13 mouse cellular contexts compared by ENCODE assay signal in genomic region chr5:65795293-65795993, GRCm38 (mm10). TPM values are rescaled to one million over a fixed set of nuclear protein-coding genes. Genes with fewer than 3 reads are reported as not detected.
DNase-seq lines count a peak whose midpoint lies in the region; ATAC-seq and TF ChIP-seq lines count a peak whose summit lies in the region.
"Had no signal": no experiment of that assay in that cellular context is flagged by ENCODE, and none has a peak within 500 bp of the region (broad histone marks: within the 10 kb centered on the region; RNA-seq: fewer than 3 reads in every experiment).

No protein-coding gene starts in this region.

- no peak overlapping the region for H3K4me2 ChIP-seq in kidney, embryonic 16.5 days (replicated peaks; ENCODE audit: low read depth, low read length)
- H3K4me2 ChIP-seq: heart, embryonic 15.5 days; hindbrain, embryonic 15.5 days; kidney, embryonic 15.5 days had no signal

- peak overlapping the region; percentile 27 to 30 for H3K4me3 ChIP-seq in MEL (ENCODE audit: control insufficient read depth in 1 of 2, insufficient read depth in 1 of 2, low read depth in 2 of 2, low read length in 2 of 2)
- H3K4me3 ChIP-seq in kidney, embryonic 16.5 days (ENCODE audit: low read length) = no peak overlapping the region
- H3K4me3 ChIP-seq: heart, embryonic 15.5 days; hindbrain, embryonic 15.5 days; kidney, embryonic 15.5 days had no signal

- intact Hi-C loops in heart, postnatal 10 days (cut with DNase I) = no loop called here

- TF ChIP-seq POLR2A in MEL (IDR thresholded peaks at IDR 0.05; ENCODE audit: control insufficient read depth in 1 of 2, insufficient read depth in 1 of 2, low read depth in 1 of 2, low read length in 2 of 2, poor library complexity in 1 of 2) = no peak

- peak overlapping the region; percentile 69 for H3K9ac ChIP-seq in MEL (ENCODE audit: control insufficient read depth, low read depth, low read length, poor library complexity, severe bottlenecking)
- no peak overlapping the region for H3K9ac ChIP-seq in kidney, embryonic 16.5 days (replicated peaks; ENCODE audit: low read length)
- H3K9ac ChIP-seq: heart, embryonic 15.5 days; hindbrain, embryonic 15.5 days; kidney, embryonic 15.5 days had no signal

- H3K4me1 ChIP-seq in MEL (ENCODE audit: control insufficient read depth in 1 of 2, insufficient read depth in 2 of 2, low read length in 2 of 2) = peaks cover 3 to 14% of the 10 kb centered on the region in 2 experiments
- 0 out of 2 replicates have a peak, but pooled peaks cover 4% of the 10 kb centered on the region for H3K4me1 ChIP-seq in kidney, embryonic 16.5 days (ENCODE audit: insufficient read depth, low read length)
- H3K4me1 ChIP-seq: heart, embryonic 15.5 days; hindbrain, embryonic 15.5 days had no signal

- no peak for TF ChIP-seq CTCF in MEL (IDR thresholded peaks at IDR 0.05 in 2 of 3, conservative IDR thresholded peaks at IDR 0.05 in 1 of 3; ENCODE audit: control insufficient read depth in 1 of 3, insufficient read depth in 1 of 3, low read depth in 2 of 3, low read length in 3 of 3, poor library complexity in 1 of 3, severe bottlenecking in 1 of 3)

- TF ChIP-seq RAD21 in MEL (IDR thresholded peaks at IDR 0.05; ENCODE audit: low read depth, low read length) = no peak

- peak; percentile 83 for ATAC-seq in erythroblast, adult 5-6 weeks (replicated peaks; ENCODE audit: low FRiP score, poor library complexity, severe bottlenecking)
- peak; percentile 60; the same call in 1 of the 2 replicates for ATAC-seq in megakaryocyte, adult 5-6 weeks (ENCODE audit: poor library complexity, severe bottlenecking)
- ATAC-seq in kidney, embryonic 16.5 days (ENCODE audit: low FRiP score, low TSS enrichment) = no peak

- WGBS in kidney, embryonic 16.5 days = 94% methylated on average over 9 of the region's 9 CpGs

- no peaks in the 10 kb centered on the region for H3K27me3 ChIP-seq in MEL (ENCODE audit: control insufficient read depth in 1 of 2, insufficient read depth in 2 of 2, low read length in 2 of 2)
- no peaks in the 10 kb centered on the region for H3K27me3 ChIP-seq in kidney, embryonic 16.5 days (ENCODE audit: insufficient read depth, low read length)
- H3K27me3 ChIP-seq: heart, embryonic 15.5 days; hindbrain, embryonic 15.5 days; kidney, embryonic 15.5 days had no signal

- DNase-seq in MEL (ENCODE audit: low read depth, low spot score) = peak; percentile 95
- DNase-seq in thymus, postnatal 14 days = peak; percentile 74
- no peak for DNase-seq in heart, postnatal 10 days
- no peak for DNase-seq in left cerebral cortex, adult 8-10 months (ENCODE audit: low spot score in 2 of 2)
- DNase-seq: gastrocnemius, postnatal 14 days; layer of hippocampus, postnatal 36 days had no signal

- peak overlapping the region; percentile 100 for H3K27ac ChIP-seq in MEL (ENCODE audit: control insufficient read depth, low read depth, low read length)
- no peak overlapping the region for H3K27ac ChIP-seq in kidney, embryonic 16.5 days (ENCODE audit: low read length)
- H3K27ac ChIP-seq: heart, embryonic 15.5 days; hindbrain, embryonic 15.5 days; kidney, embryonic 15.5 days; macrophage had no signal

- H3K9me3 ChIP-seq in MEL (replicated peaks; ENCODE audit: insufficient read depth, low read length) = no peaks in the 10 kb centered on the region
- H3K9me3 ChIP-seq in kidney, embryonic 16.5 days (ENCODE audit: low read length) = no peaks in the 10 kb centered on the region
- H3K9me3 ChIP-seq: heart, embryonic 15.5 days; hindbrain, embryonic 15.5 days; kidney, embryonic 15.5 days had no signal

- no peaks in the 10 kb centered on the region for H3K79me2 ChIP-seq in MEL (ENCODE audit: control insufficient read depth, insufficient read depth, low read length, poor library complexity)

- peaks cover 0 to 26% of the 10 kb centered on the region in 2 experiments; a peak in 2 of 4 replicates for H3K36me3 ChIP-seq in MEL (ENCODE audit: control insufficient read depth in 1 of 2, insufficient read depth in 2 of 2, low read length in 2 of 2)
- peaks cover 57% of the 10 kb centered on the region for H3K36me3 ChIP-seq in kidney, embryonic 16.5 days (ENCODE audit: insufficient read depth, low read length)

- TF ChIP-seq EP300 in MEL (IDR thresholded peaks at IDR 0.05; ENCODE audit: low read depth in 1 of 2, low read length in 2 of 2) = peak; percentile 87 to 88

TF ChIP-seq in MEL, 35 proteins besides CTCF, POLR2A, EP300 and RAD21:
- TF ChIP-seq GATA1 (IDR thresholded peaks at IDR 0.05; ENCODE audit: low read depth, low read length) (peak; percentile 85), MAFK (IDR thresholded peaks at IDR 0.05; ENCODE audit: borderline replicate concordance, low read depth, low read length) (no peak), TBP (IDR thresholded peaks at IDR 0.05; ENCODE audit: low read depth, low read length) (peak; percentile 47; the same call in 1 of the 2 replicates), TAL1 (IDR thresholded peaks at IDR 0.05; ENCODE audit: low read length) (peak; percentile 99), RCOR1 (IDR thresholded peaks at IDR 0.05; ENCODE audit: low read depth, low read length) (peak; percentile 51; the same call in 1 of the 2 replicates), MAZ (IDR thresholded peaks at IDR 0.05; ENCODE audit: low read depth, low read length) (no peak; the same call in 1 of the 2 replicates), USF2 (IDR thresholded peaks at IDR 0.05; ENCODE audit: borderline replicate concordance in 1 of 2, insufficient read depth in 1 of 2, low read depth in 1 of 2, low read length in 2 of 2) (peak in 1 of 2 experiments; percentile 71; a peak in 2 of 4 replicates), MYC (IDR thresholded peaks at IDR 0.05; ENCODE audit: low read depth, low read length) (peak; percentile 81), HCFC1 (IDR thresholded peaks at IDR 0.05; ENCODE audit: low read depth, low read length) (peak; percentile 48; the same call in 1 of the 2 replicates), SIN3A (IDR thresholded peaks at IDR 0.05; ENCODE audit: low read length) (peak; percentile 79), ELF1 (IDR thresholded peaks at IDR 0.05; ENCODE audit: low read depth, low read length) (no peak), ETS1 (IDR thresholded peaks at IDR 0.05; ENCODE audit: low read depth, low read length) (peak; percentile 94), NRF1 (IDR thresholded peaks at IDR 0.05; ENCODE audit: insufficient read depth, low read depth, low read length, poor library complexity, severe bottlenecking) (no peak), MYB (IDR thresholded peaks at IDR 0.05; ENCODE audit: low read depth, low read length) (no peak), SMC3 (IDR thresholded peaks at IDR 0.05; ENCODE audit: low read depth, low read length) (no peak), TCF12 (IDR thresholded peaks at IDR 0.05; ENCODE audit: low read depth, low read length) (peak; percentile 95), USF1 (IDR thresholded peaks at IDR 0.05; ENCODE audit: low read depth, low read length) (peak; percentile 95), CHD1 (IDR thresholded peaks at IDR 0.05; ENCODE audit: low read depth, low read length) (0 out of 2 replicates have a peak, but pooled peaks have one; percentile 82), ZC3H11A (IDR thresholded peaks at IDR 0.05; ENCODE audit: low read depth, low read length) (no peak), ZNF384 (IDR thresholded peaks at IDR 0.05; ENCODE audit: low read depth, low read length) (0 out of 2 replicates have a peak, but pooled peaks have one; percentile 38), MXI1 (IDR thresholded peaks at IDR 0.05; ENCODE audit: low read depth, low read length) (peak; percentile 86), MAX (IDR thresholded peaks at IDR 0.05; ENCODE audit: low read length) (peak; percentile 93), NELFE (IDR thresholded peaks at IDR 0.05; ENCODE audit: low read depth, low read length) (no peak; the same call in 1 of the 2 replicates), POLR2AphosphoS5 (IDR thresholded peaks at IDR 0.05; ENCODE audit: borderline replicate concordance, low read depth, low read length) (peak; percentile 93), GABPA (IDR thresholded peaks at IDR 0.05; ENCODE audit: low read depth, low read length) (no peak), BHLHE40 (IDR thresholded peaks at IDR 0.05; ENCODE audit: borderline replicate concordance, low read depth, low read length) (peak; percentile 66; the same call in 1 of the 2 replicates), ZKSCAN1 (IDR thresholded peaks at IDR 0.05; ENCODE audit: low read depth, low read length) (no peak)
TF ChIP-seq in MEL: peak in this region for 17.

RNA-seq across cellular contexts. Expression of gene N4bp2, which starts 32.1 kb away (rescaled TPM):
- 10.1 and 11.4 TPM in 2 replicates for total RNA-seq in MEL (2012; rRNA removed)
- polyA plus RNA-seq in MEL (2012; ENCODE audit: insufficient read depth in 1 of 2, insufficient read length in 2 of 2, low read depth in 1 of 2, low replicate concordance in 2 of 2, missing spikeins in 1 of 2) = 10 to 100 TPM; 12.9 to 50.6 TPM
- total RNA-seq in erythroblast, adult 5-6 weeks (2015; ENCODE audit: low replicate concordance) = 6.0 and 23.2 TPM in 2 replicates
- total RNA-seq in erythroblast, adult 5-6 weeks (2017; ENCODE audit: low replicate concordance) = 14.5 and 18.7 TPM in 2 replicates
- total RNA-seq in megakaryocyte, adult 5-6 weeks (2015) = 30.8 and 31.5 TPM in 2 replicates
- total RNA-seq in megakaryocyte, adult 5-6 weeks (2017) = 25.7 and 28.8 TPM in 2 replicates
- 10 to 100 TPM; 27.6 to 28.3 TPM for total RNA-seq in heart, postnatal 10 days (2021)
- 1 to 10 TPM; 4.6 to 7.5 (median 7.2) TPM for total RNA-seq in left cerebral cortex, adult 8-10 months (2022)
- polyA plus RNA-seq in kidney, embryonic 16.5 days (2015; fragmentation: Nextera tagmentation; extraction: Ambion mirVana) = 18.8 and 24.3 TPM in 2 replicates

Comparison
In these comparisons a context has a peak if more than half of its experiments do, and no peak if none do; other contexts are left out.
1. DNase-seq: peak in MEL (single experiment) and thymus, postnatal 14 days (single experiment); none in heart, postnatal 10 days (0 of 2) and left cerebral cortex, adult 8-10 months (0 of 2).